Mouse (Mus musculus) mouse trophoblast stem cell (cell line): ENCODE data around the gene Zfp968.
"Not testable (repeated sequence)": the region's sequence is repeated elsewhere in the genome, so short reads cannot be mapped to it uniquely, and the experiment has no call there.

Experiments
- in situ Hi-C, 2 experiments: fragments of 300-500 bp; cut with MseI, MboI; formaldehyde crosslinking; loops; 2 replicates in 1 of 2; 3 replicates in 1 of 2; pipeline ENCODE4 v1.15.1; 2025

Zfp968 gene

DNA sequence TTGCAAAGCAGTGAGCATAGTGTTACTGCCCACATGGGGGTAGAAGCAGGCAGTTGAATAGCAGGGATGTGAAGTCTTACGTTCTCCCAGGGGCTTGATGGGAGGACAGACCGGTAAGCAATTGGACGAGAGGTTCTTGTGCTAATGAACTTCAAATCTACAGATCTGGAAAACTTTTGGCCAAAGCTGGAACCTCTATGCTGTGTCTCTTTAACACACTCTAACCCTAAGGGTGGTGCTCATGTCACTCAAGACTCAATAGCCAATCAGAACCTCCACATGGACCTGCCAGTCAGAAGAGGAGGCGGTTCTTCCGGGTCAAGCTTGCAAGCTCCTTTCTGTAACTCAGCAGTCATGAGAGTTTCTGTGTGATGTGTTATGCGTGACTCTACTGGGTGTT is at the start of gene Zfp968:
Zfp968 (plus strand) TSS at position 301 of the 400 bp plus-strand sequence.
- in situ Hi-C loops: not testable (repeated sequence)

DNA sequence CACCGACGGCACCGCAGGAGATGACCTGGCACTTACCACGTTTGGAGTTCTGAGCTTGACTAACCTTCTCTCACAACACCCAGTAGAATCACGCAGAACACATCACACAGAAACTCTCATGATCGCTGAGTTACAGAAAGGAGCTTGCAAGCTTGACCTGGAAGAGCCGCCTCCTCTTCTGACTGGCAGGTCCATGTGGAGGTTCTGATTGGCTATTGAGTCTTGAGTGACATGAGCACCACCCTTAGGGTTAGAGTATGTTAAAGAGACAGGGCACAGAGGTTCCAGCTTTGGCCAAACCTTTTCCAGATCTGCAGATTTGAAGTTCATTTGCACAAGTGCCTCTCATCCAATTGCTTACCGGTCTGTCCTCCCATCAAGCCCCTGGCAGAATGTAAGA is 34.1 kb upstream of the Zfp968 start, which contains the start of gene Gm4631:
Gm4631 (minus strand) TSS at position 101 of the 400 bp plus-strand sequence.
- in situ Hi-C loops: not testable (repeated sequence)
